Mouse (Mus musculus) layer of hippocampus, adult 9-11 months (tissue): ENCODE measurements around the gene Bst2.
A peak's percentile ranks its signal among the peaks of the same experiment; 100 is the strongest.

ENCODE experiments used
- DNase-seq: peaks from one replicate; pipeline ENCODE4 v3.0.0; 2022

The Bst2 gene

DNA sequence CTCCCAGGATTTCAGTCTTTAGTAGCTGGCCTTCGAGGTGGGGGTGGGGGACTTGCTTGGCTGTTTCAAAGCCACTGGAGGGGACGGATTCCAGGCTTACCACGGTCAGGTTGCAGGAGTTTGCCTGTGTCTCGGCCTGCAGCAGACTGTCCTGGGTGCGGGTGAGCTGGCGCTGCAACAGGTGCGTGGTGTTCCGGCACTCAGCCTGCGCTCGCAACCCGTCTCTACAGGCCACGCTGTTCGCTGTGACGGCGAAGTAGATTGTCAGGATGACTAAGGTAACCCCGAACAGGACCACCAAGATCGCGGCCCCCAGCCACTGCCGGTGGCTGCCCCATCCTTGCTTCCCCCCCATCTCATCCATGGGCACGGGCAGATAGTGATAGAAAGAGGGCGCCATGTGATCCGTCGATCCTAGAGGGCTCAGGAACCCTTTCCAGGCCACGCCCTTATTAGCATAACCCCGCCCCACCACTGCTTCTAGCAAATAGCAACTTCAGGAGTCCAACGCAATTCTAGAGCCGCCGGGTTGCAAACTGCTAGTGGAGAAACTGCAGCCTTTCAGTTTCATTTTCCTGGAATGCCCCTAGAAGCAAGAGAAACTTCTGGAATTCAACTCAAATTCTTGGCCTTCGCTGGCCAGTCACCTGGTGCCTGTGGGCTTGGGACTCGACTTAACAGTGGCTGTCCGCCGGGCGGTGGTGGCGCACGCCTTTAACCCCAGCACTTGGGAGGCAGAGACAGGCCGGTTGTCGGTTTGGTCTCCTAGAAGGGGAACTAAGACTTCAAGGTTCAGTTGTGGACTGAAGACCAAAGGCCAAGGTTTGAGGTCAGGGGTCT lies at the start of gene Bst2:
TSS of gene Bst2 (minus strand) at position 429 of the 840 bp plus-strand sequence.
- peak; percentile 82 for DNase-seq

DNA sequence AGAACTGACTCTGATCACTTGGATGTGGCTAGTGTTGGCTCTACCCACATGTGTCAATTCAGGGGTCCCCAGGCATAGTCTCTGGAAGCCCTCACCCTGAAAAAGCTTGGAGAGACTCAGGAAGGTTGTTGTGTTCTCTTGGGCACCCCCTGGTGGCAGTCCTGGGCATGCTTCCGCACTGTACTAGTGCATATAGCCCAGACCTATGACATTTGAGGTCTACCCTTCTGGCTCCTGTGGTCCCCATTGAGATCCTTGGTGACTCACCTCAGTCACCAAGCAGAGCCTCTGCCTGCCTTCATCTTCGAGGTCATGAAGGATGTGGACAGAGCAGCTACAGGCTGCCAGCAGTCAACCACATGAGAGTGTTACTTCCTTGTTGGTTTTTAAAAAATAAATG lies 49.6 kb upstream of the Bst2 start:
- DNase-seq: no peak

DNA sequence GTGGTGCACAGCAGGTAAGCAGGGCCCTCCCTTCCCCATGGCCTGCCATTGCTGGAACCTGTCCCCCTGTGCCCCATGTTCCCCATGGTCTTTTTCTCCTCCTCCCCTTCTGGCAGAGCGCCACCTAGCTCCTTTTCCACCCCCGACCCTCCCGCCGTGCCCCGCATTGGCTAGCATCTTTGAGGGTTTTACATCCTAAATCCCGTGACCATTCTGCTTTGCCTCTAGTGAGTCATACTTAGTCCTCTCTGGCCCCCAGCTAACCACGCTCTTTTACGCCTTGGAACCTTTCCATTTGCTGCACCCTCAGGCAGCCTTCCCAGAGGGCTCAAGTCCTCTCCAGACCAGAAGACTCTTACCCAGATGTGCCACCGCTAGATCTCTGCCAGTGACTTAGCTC lies 42.9 kb upstream of the Bst2 start:
- DNase-seq: no peak

DNA sequence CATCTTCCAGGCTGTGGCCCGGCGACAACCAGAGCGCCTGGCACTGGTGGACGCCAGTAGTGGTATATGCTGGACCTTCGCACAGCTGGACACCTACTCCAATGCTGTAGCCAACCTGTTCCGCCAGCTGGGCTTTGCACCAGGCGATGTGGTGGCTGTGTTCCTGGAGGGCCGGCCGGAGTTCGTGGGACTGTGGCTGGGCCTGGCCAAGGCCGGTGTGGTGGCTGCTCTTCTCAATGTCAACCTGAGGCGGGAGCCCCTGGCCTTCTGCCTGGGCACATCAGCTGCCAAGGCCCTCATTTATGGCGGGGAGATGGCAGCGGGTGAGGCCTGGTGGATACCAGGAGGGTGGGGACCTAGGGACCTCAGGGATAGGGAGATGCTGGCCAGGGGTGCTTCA lies 42.2 kb upstream of the Bst2 start:
- no peak for DNase-seq

DNA sequence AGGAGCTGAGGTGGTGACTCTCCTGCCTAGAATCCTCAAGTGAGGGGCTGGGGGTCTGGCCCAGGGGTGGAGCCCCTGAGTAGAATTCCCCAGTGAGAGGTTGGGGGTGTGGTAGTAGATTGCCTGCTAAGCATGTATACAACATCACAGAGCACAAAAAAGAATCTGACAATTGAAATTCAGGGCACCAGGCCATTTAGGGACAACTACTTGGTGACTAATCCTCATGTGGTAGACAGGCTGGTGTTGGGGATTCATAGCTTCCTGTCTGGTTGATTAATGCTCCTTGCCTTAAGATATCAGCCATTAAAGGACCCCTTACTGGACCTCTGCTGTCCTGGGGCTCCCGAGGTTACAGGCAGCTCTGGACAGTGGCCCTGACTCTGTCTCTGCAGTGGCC lies 41.8 kb upstream of the Bst2 start:
- DNase-seq: no peak

DNA sequence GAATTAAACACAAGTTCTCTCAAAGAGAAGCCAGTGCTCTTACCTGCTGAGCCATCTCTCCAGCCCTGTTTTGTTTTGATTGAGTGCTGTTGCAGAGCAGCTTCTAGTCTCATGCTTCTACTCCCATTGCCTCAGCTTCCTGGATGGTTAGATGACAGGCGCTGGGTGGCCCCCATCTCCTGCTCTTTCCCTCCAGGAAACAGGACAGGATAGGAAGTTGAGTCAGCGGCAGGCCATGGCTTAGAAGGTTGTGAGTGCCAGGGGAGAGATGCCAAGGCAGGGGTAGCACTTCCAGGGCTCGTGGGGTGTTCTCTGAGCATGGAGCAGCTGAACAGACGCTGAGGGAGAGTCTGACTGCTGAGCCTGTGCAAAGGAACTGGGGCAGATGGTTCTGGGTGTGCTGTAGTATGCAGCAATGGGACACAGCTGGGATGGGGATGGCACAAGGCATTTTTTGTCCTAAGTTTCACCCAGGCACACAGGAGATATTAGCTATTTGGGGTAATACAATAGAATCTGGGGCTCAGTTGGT lies 40.7 kb upstream of the Bst2 start:
- DNase-seq: peak; percentile 52

DNA sequence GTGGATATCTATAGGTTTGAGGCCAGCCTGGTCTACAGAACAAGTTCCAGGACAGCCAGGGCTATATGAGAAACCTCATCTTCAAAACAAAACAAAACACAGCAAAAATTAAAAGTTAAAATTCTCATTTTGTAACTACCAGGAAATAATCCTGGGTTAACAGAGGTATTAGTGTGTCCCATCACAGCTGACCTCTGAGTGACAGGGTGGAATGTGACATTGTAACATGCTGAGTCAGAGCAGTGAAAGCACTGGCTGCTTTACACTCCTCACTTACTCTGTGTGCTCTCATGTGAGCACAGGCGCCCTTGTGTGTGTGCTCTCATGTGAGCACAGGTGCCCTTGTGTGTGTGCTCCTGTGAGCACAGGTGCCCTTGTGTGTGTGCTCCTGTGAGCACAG lies 37.8 kb upstream of the Bst2 start:
- no peak for DNase-seq

DNA sequence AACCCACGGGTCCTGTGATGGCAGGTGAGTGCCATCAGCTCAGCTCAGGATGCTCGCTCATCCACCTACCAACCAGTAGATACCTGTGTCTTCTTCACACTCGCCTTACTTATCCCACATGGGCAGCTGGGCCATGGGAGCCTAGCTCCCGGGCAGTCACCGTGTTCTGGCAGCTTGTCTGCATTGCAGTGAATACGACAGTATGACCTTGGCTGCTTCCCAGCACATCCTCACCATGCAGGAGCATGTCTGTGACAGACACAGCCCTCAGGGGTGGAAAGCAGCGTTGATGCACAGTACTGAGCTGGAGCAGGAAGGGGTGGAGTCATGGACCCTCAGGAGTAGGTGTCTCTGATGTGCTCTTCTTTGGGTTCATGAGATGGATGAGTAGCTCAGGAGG lies 37.2 kb upstream of the Bst2 start:
- DNase-seq: no peak

DNA sequence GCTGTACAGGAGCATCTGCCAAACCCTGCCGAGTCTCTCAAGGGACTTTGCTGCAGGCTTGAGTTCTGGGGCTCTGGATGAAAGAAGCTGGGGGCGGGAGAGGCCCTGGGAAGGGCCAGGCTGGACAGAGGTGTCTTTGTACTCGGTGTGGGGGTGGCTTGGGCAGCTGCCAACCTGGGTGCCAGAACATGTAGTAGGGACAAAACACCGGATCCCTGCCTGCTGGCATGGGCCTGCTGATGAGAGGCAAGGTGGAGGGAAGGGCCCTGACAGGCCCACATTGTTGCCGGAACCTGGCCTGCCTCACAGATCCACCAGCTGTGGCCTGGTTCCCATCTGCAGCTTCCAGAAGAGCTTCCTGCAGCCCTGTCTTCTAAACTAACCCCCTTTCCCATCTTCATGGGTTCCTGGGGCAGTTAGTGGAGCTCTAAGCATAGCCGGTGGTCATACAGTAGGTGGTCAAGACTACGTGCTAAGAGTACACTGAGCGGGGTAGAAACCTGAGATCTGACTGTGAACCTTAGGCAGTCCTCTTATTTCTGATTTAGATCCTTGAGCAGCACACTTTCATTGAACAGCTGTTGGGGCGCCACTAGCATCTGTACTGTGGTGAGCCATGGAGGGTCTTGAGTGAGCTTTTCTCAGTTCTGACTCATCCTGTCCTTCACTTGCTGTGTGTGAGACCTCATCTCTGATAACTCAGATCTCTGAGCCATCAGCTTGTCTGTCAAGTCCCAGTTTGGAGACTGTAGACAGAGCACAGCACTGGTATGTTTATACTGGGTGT lies 35.8 kb upstream of the Bst2 start:
- peak; percentile 93 for DNase-seq

DNA sequence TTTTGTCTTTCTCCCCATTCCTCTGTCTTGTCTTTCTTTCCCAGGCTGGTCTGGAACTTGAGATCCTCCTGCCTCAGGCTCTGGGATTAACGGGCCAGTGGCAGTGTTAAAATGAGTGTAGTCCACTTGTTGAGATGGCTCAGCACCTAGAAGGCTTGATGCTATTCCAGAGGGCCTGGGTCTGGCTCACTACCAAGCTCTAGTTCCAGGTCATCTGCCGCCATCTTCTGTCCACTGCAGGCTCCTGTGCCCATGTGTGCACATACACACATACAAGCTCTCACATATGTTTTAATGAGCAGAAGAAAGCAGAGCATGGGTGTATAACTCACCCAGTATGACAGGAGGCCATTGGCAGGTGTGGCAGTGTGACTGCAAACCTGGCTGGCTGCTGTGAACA lies 34.8 kb upstream of the Bst2 start:
- DNase-seq: no peak

DNA sequence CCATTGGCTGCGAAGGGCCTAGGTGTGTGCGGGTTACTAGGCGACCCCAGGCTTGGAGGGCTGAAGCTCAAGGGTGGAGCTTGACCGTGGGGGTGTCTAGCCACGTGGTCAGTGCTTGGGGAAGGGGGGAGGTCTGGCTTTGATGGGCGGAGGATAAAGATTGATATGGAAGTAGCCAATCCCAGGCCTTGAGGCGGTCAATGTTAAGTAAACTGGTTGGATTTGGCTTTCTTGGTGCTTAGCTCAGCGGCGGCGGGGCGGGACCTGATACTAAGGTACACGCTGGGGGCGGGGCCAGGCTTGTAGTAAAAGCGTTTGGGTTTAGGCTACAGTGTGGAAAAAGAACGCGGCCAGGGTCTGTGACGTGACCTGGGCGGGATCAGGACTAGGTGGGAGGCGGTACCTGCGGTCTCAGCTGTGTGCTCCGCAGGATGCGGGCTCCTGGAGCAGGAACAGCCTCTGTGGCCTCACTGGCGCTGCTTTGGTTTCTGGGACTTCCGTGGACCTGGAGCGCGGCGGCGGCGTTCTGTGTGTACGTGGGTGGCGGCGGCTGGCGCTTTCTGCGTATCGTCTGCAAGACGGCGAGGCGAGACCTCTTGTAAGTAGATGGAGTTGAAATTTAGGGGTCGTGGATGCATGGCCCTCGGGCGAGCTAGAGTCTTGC lies 33.2 kb upstream of the Bst2 start:
- DNase-seq: peak; percentile 99

DNA sequence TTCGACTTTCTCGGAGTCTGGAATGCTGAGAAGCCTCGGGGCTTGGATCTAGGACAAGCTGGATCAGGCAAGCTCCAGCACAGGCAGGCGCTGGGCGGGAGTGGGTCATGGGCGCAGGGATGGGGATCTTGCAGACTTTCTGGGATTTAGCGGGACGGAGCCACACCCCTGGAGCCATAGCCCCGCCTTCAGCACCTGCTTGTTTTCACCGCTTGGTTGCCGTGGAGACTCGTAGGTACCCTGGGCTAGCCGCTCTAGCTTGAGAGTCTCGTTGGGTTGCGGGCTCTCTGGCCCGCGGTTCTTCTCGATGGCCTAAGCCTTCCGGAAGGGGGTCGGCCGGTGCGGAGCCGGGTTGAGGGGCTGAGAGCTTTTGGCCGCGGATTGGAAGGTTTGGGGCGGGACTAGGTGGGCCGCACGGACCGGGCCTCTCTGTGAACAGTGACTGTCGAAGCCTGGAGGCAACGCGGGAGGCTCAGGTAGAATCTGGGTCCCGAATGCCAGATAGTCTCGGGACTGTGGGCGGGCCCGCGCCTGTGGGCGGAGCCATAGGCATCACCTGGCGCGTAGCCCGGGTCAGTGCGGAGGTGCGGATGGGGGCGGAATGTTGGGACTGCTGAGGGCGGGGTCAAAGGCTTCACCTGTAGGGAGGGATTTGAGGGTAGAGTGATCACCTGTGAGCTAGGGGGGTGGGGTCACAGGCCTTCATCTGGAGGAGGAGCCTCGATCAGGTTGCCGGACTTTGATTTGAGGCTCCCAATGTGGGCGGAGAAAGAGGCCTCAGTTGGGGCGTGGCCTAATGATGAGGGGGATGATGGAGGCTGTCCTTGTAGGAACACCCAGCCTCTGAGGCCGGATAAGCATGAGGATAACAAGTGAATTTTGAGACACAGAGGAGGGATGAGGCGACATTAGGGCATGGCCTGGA lies 32.4 kb upstream of the Bst2 start:
- peak; percentile 95 for DNase-seq

DNA sequence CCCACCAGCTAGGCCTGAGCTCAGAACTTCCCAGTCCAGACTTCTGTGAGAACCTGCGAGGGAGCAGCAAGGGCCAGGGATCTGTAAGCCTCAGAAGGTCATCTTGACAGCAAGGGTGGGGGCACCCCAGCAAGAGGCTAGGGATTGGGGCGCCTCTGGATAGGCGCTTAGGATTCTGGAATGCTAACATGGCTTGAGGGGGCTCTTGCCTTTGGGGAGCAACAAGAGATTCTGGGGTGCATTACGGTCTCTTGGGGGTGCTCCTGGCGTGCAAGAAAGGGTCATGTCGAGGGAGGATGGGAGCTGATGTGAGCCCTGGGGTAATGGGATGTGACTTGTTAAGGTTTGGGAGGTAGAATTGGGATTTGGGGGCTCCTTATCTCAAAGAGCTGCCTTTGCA lies 31.7 kb upstream of the Bst2 start:
- DNase-seq: no peak

DNA sequence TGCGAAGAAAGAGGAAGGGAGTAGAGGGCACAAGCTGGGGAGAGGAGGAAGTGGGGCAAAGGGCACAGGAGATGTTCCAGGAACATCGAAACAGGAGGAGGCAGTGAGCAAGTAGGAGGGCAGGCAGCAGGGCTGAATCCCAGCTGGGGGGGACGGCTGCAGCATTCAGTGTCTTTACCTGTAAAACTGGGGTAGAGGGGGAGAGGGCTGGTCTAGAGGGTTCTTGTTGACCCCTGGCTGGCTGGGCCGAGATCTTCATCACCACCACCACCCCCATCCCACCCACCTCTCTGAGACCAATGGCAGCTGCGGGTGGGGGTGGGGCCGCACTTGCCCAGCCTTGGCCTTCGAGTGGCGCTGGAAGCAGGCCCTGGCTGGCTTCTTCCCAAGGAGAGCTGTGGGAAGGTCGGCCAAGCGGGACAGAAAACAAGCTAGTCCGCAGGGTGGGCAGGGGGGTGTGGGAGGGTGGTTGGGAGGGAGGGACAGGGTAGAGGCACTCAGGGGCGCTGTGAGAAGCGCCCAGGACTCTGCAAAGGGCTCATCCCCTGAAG lies 31.2 kb upstream of the Bst2 start, which contains the start of gene Slc27a1:
TSS of gene Slc27a1 (plus strand) at position 496 of the 551 bp plus-strand sequence.
- DNase-seq: peak; percentile 76

DNA sequence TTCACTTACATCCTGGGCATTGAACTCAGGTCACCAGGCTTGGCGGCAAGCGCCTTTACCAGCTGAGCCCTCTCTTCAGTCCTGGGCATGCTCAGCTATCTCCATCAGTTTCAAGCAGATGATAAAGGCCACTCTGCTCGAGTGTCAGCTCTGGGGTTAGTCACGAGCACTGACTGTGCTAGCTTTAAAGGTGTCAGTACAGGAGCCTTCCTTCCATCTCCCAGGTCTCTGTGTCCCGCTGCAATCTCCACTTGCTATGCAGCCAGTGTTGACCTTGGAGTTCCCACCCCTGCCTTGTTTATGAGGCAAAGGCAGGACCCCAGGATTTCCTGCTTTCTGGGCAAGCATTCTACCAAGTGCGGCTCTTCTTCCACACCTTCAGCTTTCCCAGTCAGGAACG lies 30.3 kb upstream of the Bst2 start:
- no peak for DNase-seq

DNA sequence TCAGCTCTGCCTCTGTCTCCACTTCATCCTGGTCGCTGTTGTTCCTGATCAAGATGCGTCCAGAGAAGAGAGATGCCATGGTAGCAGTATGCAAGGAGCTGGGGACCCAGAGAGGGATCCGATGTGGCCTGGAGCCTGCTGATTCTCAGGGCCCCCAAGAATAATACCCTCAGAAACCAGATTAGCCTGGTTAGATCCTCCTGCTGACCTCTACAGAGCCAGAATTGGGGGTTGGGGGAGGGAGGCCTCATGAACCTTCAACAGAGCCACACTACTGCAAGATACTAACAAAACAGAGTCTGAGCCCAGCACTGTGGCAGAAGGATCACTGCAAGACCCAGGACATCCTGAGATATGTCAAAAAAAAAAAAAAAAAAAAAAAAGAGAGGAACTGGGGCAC lies 29.2 kb upstream of the Bst2 start, which contains the start of gene Nxnl1:
TSS of gene Nxnl1 (minus strand) at position 101 of the 400 bp plus-strand sequence.
- DNase-seq: no peak

DNA sequence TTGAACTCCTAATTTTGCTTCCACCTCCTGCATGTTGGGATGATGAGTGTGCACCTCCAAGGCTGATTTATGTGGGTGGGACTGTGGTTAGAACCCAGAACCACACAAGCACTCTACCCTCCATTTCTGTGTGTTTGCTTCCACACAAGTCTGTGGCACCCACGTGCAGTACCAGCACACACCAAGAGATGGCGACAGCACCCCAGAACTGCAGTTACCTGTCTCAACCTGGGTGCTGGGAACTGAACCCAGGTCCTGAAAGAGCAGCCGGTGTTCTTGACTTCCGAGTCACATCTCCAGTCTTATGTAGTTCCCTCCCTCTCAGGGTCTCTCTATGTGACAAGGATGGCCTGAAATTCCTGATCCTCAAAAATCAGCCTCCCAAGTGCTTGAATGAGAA lies 26.7 kb upstream of the Bst2 start:
- no peak for DNase-seq

DNA sequence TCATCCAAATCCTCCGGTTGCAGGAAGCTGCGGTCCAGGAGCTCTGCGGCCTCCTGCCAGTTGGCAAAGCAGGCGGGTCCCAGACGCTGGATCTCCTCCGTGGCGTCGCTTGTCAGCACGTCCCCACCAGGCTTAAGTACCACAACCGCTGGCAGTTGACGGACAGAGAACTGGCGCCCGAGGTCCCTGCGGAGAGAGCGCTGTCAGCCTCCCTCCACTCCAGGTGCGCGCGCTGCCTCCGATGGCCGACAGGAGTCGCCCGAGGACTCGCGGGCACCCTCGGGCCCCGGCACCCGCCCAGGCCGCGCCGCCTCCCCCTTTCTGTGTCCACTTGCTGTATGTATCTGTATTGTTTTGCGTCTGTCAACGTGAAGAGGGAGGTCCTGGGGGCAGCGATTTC lies 25.5 kb upstream of the Bst2 start:
- DNase-seq: no peak

DNA sequence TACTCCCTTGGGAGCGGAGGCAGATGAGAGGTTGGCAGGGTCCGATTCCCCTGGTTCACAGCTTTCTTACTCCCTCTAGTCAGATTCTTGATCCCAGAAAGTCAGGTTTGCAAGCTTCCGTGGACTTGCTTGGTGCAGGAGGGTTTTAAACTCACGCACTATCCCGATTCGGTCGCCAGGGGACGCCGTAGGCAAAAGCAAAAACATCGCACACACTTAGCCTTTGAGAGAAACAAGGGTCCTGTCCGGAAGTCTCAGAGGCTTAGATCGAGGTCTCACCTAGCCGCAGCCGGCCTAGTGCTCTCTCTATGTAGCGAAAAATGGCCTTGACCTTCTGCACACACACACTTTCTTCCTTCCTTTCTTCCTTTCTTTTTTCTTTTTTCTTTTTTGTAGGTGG lies 24.1 kb upstream of the Bst2 start:
- no peak for DNase-seq

DNA sequence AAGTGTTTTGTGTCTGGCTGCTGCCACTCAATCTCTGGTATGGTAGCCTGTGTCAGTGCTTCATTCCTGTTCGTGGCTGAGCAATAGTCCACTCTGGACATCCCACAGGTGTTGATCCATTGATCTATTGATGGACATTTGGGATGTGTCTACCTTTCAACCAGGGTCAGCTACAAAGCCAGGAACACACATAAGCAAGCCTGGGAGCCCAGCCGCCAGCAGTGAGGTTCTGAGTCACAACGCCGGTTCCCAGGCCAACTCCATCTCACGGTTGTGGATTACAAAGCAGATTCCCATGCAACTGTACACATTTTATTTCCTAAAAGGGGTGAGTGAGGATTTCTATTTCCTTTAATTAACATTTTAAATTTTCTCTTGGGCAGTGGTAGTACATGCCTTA lies 23.5 kb upstream of the Bst2 start:
- no peak for DNase-seq

DNA sequence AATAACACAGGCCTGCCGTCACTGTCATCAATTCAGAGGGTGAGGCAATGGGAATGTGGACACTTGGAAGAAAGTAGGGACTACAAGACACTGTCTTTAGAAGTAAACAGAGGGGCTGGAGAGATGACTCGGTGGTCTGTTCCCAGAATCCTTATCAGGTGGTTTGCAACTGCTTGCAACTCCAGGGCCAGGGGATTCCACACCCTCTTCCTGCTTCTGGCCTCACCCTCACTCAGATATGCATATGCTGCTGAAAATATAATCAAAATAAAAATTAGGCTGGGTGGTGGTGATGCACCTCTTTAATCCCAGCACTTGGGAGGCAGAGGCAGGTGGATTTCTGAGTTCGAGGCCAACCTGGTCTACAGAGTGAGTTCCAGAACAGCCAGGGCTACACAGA lies 22.8 kb upstream of the Bst2 start:
- DNase-seq: no peak
